Mouse (Mus musculus): ENCODE measurements at regions not wholly inside any gene's neighbourhood (a gene's known extent, or its start where the extent isn't known, plus 50 kb on each side); places are given as distances from the start of the nearest gene placed in this dataset.

GRCm38 (mm10) chr12:79932905-79933304 lies 179.9 kb downstream of the Zfp36l1 start:
- no peak for DNase-seq (ENCODE audit: extremely low spot score in 1 of 2, low spot score in 2 of 2)

DNA sequence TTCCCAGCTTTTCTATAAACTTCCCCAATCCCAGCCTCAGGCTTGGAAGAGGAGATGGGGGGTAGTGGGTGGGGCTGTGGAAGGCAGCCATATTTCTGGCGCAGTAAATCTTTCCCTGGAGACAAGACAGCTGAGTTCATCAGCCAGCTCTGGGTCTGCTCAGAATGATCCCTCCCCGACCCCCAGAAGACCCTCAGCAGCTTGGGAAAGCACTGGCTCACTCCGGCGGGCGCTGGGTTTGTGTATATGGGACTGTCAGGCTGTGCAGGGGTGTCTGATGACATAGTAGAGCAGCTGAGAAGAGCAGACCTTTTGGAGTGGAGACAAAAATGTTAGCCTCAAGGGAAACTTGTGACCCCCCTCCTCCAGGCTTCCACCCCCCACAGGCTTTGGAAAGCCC lies 181.4 kb downstream of the Zfp36l1 start:
- DNase-seq (ENCODE audit: extremely low spot score in 1 of 2, low spot score in 2 of 2) = no peak
- intact Hi-C loops (cut with DNase I) = no loop called here

More at GRCm38 (mm10) chr12:79932905-79933304, 179.9 kb downstream of the Zfp36l1 start:
- intact Hi-C loops (cut with DNase I) = no loop called here

GRCm38 (mm10) chr12:79929846-79930245 lies 183.0 kb downstream of the Zfp36l1 start:
- intact Hi-C loops (cut with DNase I) = no loop called here
- peak in 1 of 2 experiments; percentile 14 for DNase-seq (ENCODE audit: extremely low spot score in 1 of 2, low spot score in 2 of 2)

DNA sequence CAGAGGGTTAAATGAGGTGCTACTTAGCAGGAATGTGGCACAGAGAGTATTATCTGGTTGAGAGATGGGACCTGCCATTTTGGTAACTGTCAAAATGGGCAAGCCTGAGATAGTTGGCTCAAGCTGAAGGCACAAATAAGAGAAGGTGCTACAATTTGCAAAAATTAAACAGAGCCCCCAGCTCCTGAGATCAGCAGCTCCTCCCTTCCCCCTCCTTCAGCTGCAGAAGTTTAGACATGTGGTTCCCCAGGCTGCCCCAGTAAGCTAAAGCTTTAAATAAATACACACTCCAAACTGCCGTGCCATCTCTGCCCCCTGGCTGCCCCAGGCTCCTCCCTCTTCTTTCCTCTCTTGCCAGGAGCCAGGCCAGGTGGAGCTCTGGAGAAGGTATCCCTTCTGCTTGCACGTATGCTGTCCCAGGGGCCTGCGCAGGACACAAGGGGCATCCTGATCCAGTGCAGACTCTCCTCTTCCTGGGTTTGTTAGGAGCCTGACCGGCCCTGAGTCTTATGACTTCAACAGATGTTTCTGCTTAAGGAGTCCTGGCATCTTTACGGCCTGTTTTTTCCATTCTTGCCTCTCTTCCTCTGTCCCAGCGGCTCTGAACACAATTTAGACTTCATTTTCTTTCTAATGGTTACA lies 184.0 kb downstream of the Zfp36l1 start:
- DNase-seq (ENCODE audit: extremely low spot score in 1 of 2, low spot score in 2 of 2) = no peak
- intact Hi-C loops (cut with DNase I) = no loop called here

DNA sequence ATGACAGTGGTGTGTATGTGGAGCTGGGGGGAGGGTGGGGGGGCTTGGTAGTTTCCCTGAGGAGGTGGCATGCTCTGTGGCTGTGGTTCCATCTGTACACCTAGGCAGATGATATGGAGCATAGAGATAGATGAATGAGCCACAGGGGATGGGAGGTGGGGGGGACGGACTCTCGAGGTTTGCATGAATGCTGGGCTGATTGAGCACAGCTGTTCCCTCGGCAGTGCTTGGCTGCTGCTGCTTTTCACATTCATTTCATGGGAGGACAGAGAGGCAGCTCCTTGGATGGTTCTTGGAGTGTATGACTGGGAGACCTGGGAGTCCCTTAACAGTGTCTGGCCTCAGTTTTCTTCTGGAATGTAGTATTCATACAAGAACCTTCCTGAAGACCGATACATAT lies 184.5 kb downstream of the Zfp36l1 start:
- DNase-seq (ENCODE audit: extremely low spot score in 1 of 2, low spot score in 2 of 2) = no peak
- intact Hi-C loops (cut with DNase I) = no loop called here

DNA sequence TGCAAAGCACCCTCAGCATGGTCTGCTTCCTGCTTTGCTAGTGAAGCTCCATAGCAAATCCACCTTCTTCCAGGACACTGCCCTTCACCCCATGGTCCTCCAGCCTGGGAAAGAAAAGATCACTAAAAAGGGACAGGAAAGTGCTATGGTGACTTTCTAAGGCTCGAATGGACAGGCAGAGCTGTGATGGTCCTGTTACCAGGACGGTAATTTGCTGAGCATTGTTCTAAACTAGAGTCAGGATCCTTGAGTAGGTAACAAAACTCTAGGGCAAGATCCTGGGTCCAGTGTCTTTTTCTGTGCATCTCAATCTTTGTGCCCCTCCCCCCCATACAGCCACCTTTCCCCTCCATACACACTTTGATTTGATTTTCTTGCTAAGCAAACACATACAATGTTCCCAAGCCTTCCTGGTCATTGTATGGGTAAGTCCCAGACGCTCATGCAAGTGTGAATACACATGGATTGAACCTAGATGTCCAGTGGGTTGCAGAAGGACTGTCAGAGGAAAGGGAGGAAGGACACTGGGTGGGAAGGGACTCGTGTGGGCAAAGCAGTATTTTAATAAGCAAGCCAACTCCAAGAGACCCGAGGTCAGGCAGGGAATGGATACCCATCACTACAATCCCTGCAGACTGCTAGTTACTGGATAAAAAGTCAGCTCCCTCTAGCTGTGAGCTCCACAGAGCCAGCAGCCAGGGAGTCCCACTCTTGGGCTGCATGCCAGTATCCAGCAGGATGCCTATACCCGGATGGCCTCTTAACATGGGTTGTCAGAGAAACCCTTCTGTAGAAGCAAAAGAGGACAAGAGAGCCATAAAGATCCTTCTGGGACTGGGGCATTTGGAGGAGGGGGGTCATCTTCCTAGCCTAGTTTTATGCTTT lies 186.9 kb downstream of the Zfp36l1 start:
- DNase-seq (ENCODE audit: extremely low spot score in 1 of 2, low spot score in 2 of 2) = peak; percentile 51 to 89

GRCm38 (mm10) chr12:79924921-79925703 lies 187.7 kb downstream of the Zfp36l1 start:
- intact Hi-C loops (cut with DNase I) = no loop called here
- peak; percentile 70 to 71 for DNase-seq (ENCODE audit: extremely low spot score in 1 of 2, low spot score in 2 of 2)

More for the DNA sequence above, 186.9 kb downstream of the Zfp36l1 start:
- intact Hi-C loops (cut with DNase I) = no loop called here

GRCm38 (mm10) chr12:79923811-79924210 lies 189.0 kb downstream of the Zfp36l1 start:
- intact Hi-C loops (cut with DNase I) = no loop called here
- DNase-seq (ENCODE audit: extremely low spot score in 1 of 2, low spot score in 2 of 2) = no peak

DNA sequence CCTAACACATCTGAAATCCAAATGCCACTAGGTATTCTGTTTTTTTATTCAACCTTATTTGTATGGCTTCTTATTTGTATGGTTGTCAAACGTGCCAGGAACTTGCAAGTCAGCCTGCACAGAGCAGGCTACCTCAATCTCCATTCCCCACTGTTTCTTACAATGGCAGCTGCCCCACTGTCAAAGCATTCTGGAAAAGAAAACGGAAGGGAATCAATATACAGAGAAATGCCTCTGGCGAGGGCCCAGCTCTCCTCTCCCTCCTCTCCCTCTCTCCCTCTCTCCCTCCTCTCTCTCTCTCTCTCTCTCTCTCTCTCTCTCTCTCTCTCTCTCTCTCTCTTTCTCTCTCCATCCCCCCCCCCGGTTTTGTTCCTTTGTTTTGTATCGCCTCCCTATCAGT lies 191.0 kb downstream of the Zfp36l1 start:
- intact Hi-C loops (cut with DNase I) = no loop called here
- DNase-seq (ENCODE audit: extremely low spot score in 1 of 2, low spot score in 2 of 2) = no peak

DNA sequence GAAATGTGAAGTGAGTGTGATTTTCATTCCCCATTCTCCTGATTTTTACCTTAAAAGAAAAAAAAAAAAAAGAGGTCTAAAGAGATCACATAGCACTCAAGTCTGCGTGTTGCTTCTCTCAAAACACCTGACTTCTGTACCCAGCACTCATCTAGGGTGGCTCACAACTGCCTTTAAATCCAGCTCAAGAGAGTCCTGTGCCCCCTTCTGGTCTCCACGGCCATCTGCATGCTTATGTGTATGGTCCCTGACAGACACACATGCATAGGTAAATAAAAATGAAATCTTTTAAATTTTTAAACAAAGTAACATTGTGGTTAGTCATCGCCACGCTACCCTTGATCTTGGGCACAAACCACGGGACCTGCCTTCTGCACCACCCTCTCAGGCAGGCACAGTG lies 193.8 kb downstream of the Zfp36l1 start:
- intact Hi-C loops (cut with DNase I) = loop anchor here (10.0 kb wide), 1 partner anchor 186 kb away; no protein-coding TSS in a partner anchor
- no peak for DNase-seq (ENCODE audit: extremely low spot score in 1 of 2, low spot score in 2 of 2)

DNA sequence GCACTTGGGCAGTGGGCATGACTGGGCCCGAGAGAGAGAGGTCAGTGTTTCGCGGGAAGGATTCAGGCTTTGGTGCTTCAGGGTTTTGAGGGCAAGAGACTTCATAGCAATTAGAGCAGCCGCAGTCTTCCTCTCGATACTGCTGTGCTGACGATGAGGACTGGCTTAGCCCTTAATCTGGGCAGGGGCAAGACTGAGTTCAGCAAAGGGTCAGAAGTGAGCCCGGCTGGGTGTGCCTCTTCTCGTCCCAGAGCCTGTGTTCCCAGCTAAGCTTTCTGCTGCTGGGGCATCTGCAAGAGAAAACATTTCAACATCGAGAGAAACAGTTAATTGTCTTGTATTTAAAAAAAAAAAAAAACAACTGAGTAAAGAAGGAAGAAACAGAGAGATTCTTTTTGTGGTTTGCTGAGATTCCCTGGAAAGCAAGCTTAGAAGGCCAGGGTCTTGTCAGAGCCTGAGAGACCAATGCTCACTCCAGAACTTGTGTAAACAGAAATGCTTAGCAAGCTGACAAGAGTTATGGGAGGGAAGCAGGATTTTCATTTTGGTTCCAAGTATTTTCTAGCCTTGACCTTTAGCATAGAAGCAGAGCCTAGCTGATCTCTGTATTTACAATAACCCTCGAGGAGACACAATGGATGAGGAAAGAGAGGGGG lies 195.1 kb downstream of the Zfp36l1 start:
- no peak for DNase-seq (ENCODE audit: extremely low spot score in 1 of 2, low spot score in 2 of 2)
- intact Hi-C loops (cut with DNase I) = loop anchor here (10.0 kb wide), 1 partner anchor 187 kb away; no protein-coding TSS in a partner anchor

- no peak for DNase-seq (ENCODE audit: extremely low spot score in 1 of 2, low spot score in 2 of 2)
- intact Hi-C loops (cut with DNase I) = loop anchor here (10.0 kb wide), 1 partner anchor 188 kb away; no protein-coding TSS in a partner anchor
Measured at GRCm38 (mm10) chr12:79916896-79917633, 195.7 kb downstream of the Zfp36l1 start.

- DNase-seq (ENCODE audit: extremely low spot score in 1 of 2, low spot score in 2 of 2) = no peak
- intact Hi-C loops (cut with DNase I) = loop anchor here (10.0 kb wide), 1 partner anchor 191 kb away; no protein-coding TSS in a partner anchor
Measured at GRCm38 (mm10) chr12:79913898-79914297, 198.9 kb downstream of the Zfp36l1 start.

DNA sequence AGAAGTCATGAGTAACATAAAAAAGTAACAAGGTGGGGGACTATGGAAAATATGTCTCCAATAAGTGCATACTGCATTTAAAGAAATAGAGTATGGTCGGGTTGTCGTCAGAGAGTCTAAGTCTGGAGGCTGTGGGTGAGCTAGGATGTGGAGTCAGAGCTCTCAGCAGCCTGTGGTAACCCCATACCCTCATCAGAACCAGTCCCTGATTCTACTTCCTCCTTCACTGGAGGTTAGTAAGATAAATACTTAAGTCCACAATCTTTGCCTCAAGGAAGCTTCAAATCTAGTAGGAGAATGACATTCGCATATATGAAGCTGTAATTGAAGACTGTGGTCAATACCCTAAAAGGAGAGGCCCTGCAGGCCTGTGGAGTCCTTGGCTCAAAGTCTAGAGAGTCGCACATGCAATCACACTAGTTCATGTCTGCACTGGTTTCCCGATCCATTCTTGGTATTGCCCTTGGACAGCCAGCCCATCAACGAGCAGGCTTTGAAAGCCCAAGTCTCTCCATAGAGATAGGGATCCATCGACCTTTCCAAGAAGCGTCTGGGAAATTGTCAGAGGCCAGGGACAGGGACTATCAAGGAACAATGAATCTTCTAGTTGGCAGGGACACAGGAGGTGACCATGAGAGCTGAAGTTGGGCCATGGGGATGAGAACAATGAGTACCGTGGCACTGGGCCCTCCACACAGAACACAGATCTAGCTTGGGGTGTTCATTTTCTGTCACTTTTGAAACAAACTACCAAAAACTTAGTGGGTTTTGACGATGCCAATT lies 200.3 kb downstream of the Zfp36l1 start:
- DNase-seq (ENCODE audit: extremely low spot score in 1 of 2, low spot score in 2 of 2) = no peak
- intact Hi-C loops (cut with DNase I) = loop anchor here (10.0 kb wide), 1 partner anchor 192 kb away; no protein-coding TSS in a partner anchor

GRCm38 (mm10) chr12:79910884-79911759 lies 201.7 kb downstream of the Zfp36l1 start:
- intact Hi-C loops (cut with DNase I) = loop anchor here (10.0 kb wide), 1 partner anchor 194 kb away; no protein-coding TSS in a partner anchor
- peak; percentile 63 to 69 for DNase-seq (ENCODE audit: extremely low spot score in 1 of 2, low spot score in 2 of 2)

DNA sequence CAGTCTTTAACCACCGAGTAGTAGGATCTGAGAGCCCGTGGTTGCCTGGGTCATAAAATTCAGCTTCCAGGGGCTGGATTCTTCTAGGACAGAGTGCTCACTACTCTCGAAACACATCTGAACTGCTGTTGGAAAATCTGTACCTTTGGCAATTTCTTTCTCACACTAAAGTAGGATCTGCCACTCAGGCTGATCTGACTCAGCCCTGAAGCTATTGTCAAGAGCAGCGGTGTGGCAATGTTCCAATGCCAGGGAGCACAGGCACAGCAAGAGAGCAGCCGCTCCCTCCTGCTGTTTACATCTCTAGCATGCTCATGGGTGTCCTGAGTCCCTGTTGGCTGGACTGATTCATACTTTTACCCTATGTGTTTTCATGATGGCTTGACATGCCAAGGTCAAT lies 205.2 kb downstream of the Zfp36l1 start:
- intact Hi-C loops (cut with DNase I) = no loop called here

More for the DNA sequence above, 205.2 kb downstream of the Zfp36l1 start:
- peak in 1 of 2 experiments; percentile 55 for DNase-seq (ENCODE audit: extremely low spot score in 1 of 2, low spot score in 2 of 2)

Measured in left cerebral cortex, postnatal 10 days (tissue).